Mouse (Mus musculus): ENCODE measurements around the gene Dpt.

DNA sequence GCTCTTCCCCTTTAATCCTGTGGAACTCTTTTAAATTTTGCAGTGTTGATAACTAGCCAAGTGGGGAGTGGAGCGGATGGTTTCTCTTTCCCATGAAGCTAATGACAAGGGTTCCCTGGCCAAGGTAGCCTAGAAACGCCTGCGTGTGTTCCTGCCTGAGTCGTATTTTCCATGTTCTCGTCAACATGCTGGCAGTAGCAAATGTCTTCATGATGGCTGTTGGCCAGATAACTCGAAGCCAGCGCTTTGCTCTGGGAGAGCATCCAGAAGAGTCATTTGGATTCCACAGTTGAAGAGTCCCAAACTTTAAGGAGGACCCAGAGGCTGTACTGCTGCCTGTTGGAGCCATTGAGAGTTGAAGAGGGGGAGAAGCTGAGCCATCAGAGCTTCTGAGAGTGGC, 25.8 kb upstream of the Dpt start:
- TF ChIP-seq CTCF (IDR thresholded peaks at IDR 0.05; ENCODE audit: borderline replicate concordance, control insufficient read depth, extremely low read depth, insufficient read depth, low read length, poor library complexity), result no peak
- TF ChIP-seq POLR2A (IDR thresholded peaks at IDR 0.05; ENCODE audit: control insufficient read depth, extremely low read depth, insufficient read depth, low read length, poor library complexity), result no peak
